Mouse (Mus musculus): Measurements from ENCODE around the gene Rassf8.

DNA sequence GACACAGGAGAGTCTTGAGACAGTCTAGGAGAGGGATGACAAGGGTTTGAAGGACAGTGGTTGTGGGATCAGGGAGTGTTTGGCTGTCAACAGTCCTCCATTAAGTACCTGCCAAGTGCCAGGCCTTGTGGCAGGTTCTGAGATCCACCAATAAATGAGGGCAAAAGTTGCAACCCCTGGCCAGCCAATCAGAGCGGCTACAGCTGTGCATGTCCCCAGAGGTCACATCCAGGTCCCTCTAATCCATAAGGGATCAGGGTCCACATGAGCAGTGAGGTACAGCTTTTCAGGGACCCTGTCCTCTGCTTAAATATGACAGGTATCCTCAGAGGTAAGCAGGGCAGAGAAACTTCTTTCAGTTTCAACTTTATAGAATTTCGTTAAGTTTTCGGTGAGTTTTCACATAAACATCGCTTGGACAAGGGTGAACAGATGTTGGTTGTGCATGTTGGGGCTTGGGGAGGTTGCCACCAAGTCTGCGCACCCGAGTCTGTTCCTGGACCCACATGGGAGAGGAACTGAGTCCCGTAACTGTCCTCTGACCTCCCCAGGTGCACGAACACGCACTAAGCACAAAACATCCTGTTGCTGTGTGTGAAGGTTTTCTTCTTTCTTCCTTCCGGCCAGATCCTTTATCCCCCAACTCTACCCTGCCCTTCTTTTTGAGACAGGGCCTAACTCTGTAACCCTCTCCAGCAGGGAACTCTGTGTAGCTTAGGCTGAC is 107.0 kb downstream of the Rassf8 start:
- TF ChIP-seq CTCF (IDR thresholded peaks at IDR 0.05; ENCODE audit: low read depth, low read length) = no peak
- TF ChIP-seq POLR2A (IDR thresholded peaks at IDR 0.05; ENCODE audit: borderline replicate concordance, low read depth, low read length) = no peak
